Mouse (Mus musculus) liver, embryonic 14.5 days (tissue): ENCODE measurements around the gene Kirrel3.

Experiments
- CTCF ChIP-seq: IDR thresholded peaks from 2 replicates; pipeline ENCODE4 v1.5.1; 2016; ENCODE audit warnings: antibody characterized with exemption, low read depth, control low read depth
- EP300 ChIP-seq: IDR thresholded peaks from 2 replicates; pipeline ENCODE4 v1.6.1; 2016; ENCODE audit warnings: antibody characterized with exemption, low read depth

- no peak for TF ChIP-seq CTCF
- no peak for TF ChIP-seq EP300
Observed at GRCm38 (mm10) chr9:34871316-34871966, 385.7 kb downstream of the Kirrel3 start.
